Mouse (Mus musculus): ENCODE data around the gene Fga. TPM values are rescaled to one million over a fixed set of nuclear protein-coding genes. Genes with fewer than 3 reads are reported as not detected.

Gene Fga
- 0.08 TPM in 1 of 2 replicates, not detected in the other for polyA plus RNA-seq (2012; rRNA removed)

DNA sequence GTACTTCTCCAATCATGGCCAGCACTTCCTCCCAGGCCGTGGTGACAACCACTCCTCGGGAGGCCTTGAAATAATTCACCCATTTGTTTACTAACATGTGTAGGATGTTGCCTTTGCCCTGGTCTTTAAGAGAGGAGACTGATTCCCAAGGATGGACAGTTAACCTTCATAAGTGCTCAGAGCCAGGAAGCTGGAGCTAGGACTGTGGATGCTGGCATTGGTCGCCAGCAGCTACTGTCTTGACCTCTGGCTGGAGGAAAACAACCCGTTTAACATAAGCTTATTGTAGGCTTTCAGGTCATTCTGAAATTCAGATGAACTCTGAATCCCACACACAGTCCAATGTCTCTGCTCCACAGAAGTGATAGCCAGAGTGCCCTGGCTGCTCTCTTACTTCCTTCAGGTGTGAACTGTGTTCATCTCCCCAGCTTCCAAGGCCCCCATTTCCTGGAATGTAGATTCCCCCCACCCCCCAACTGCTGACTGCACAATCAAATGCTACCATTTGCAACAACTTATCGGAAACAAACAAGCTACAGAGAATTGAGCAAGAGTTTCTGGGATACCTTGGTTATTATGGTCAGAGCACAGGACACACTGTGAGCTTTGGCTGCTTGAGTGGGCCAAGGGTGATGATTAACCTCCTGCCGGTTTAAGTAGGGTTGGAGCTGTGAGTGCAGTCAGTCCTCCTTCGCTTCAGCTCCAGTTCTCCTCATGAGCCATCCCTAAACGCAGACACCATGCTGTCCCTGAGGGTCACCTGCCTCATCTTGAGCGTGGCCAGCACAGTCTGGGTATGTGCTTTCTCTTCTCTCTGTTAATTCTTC, at the start of gene Fga:
Gene Fga (plus strand): TSS at position 602 of the 827 bp plus-strand sequence.

DNA sequence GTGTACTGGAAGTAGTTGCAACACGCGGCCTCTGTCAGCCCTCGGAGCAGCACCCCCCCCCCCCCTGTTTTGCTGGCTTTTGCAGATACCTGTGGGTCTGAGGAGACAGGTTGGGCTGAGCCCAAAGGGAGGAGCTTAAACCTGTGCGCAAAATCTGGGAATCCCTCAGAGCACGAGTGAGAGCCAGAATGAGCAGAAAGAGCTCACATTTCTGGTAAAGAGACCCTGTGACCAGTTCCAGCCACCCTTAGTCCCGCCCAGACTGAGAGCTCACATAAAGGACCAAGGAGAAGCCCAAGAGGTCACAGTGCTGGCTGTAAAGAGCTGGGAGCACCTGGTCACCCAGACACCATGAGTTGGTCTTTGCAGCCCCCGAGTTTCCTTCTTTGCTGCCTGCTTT, 18.3 kb upstream of the Fga start, which contains the start of gene Fgg:
Gene Fgg (plus strand): TSS at position 168 of the 400 bp plus-strand sequence.

GRCm38 (mm10) chr3:83049680-83050079, 23.8 kb downstream of the Fga start, which contains the start of gene Fgb:
TSS of gene Fgb (minus strand) at chr3:83049863.

DNA sequence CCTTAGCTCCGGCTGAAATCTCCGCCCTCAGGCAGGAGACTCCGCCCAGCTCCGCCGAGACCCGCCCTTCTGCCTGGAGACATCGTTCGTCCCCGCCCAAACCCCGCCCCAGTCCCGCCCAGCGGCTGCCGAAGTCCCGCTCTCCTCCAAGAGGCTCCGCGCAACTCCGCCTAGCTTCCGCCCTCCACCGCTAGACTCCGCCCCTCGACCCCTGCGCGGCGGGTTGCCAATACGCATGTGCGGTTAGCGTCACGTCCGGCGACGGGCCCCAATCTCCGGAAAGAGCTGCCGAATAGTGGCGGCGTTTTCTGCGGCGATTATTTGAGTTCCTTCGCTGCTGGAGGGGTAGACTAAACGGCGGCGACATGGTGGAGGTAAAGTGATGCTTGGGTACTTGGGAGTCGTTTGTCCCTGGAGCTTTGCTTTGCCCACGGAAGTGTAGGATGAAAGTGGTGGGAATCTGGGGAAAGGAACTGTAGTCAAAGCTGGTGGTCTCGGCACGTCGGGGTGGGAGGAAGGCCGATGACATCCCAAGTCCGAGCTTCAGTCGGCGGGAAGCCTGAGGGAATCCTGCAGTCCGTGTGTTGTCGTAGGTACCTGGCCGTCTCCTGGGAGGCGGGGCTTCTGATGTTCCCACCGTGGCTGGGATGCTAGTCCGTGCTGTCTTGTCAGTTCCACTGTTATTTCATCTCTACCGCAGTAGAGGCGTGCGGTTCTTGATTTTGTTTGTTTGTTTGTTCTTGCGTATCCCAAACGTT, 29.6 kb downstream of the Fga start, which contains the start of gene Plrg1:
Gene Plrg1 (plus strand): TSS at position 242 of the 758 bp plus-strand sequence.

Other genes starting within 250 kb of the Fga start
- not detected in 2 replicates for gene Rbm46, start 149.6 kb upstream of the Fga start, polyA plus RNA-seq (2012; rRNA removed)
- gene Lrat, start 122.1 kb upstream of the Fga start, polyA plus RNA-seq (2012; rRNA removed) = 0.64 and 1.1 TPM in 2 replicates
- 0.14 TPM in 1 of 2 replicates, not detected in the other for gene Fgg, start 18.4 kb upstream of the Fga start, polyA plus RNA-seq (2012; rRNA removed)
- 0.02 and 0.05 TPM in 2 replicates for gene Fgb, start 23.8 kb downstream of the Fga start, polyA plus RNA-seq (2012; rRNA removed)
- gene Plrg1, start 29.4 kb downstream of the Fga start, polyA plus RNA-seq (2012; rRNA removed) = 19.9 and 23.2 TPM in 2 replicates
- gene Dchs2, start 101.9 kb downstream of the Fga start, polyA plus RNA-seq (2012; rRNA removed) = 0.10 and 0.13 TPM in 2 replicates